Mouse (Mus musculus): ENCODE measurements around the gene Inha. TPM values are rescaled to one million over a fixed set of nuclear protein-coding genes. Genes with fewer than 3 reads are reported as not detected.

Gene Inha
- total and polyA plus RNA-seq, 2 experiments = 0.53 TPM; not detected in 1

GRCm38 (mm10) chr1:75480036-75480435 is 26.8 kb upstream of the Inha start:
- Histone ChIP-seq H3K79me2 (ENCODE audit: control insufficient read depth, insufficient read depth, low read length) (no peaks in the 10 kb centered on the region), H3K36me3 (ENCODE audit: control insufficient read depth, insufficient read depth, low read length) (no peaks in the 10 kb centered on the region), H3K4me1 (ENCODE audit: control insufficient read depth, insufficient read depth, low read length) (no peaks in the 10 kb centered on the region; the same call in 1 of the 2 replicates), H3K4me3 (ENCODE audit: insufficient read depth, low read depth, low read length) (no peak overlapping the region), H3K27me3 (ENCODE audit: control insufficient read depth, insufficient read depth, low read length) (peaks cover 13% of the 10 kb centered on the region), H3K27ac (replicated peaks; ENCODE audit: insufficient read depth, low read depth, low read length) (no peak overlapping the region), H3K9ac (ENCODE audit: low read depth, low read length) (no peak overlapping the region)
- 31% methylated on average over 13 of the region's 13 CpGs for WGBS
- TF ChIP-seq CTCF (IDR thresholded peaks at IDR 0.05; ENCODE audit: low read depth, low read length) (no peak), POLR2A (IDR thresholded peaks at IDR 0.05; ENCODE audit: extremely low read depth, insufficient read depth, low read length) (no peak)
- DNase-seq (ENCODE audit: extremely low read depth, low read depth, low spot score) = no peak

GRCm38 (mm10) chr1:75480735-75481134 is 26.1 kb upstream of the Inha start:
- no peak overlapping the region for H3K9ac ChIP-seq (ENCODE audit: low read depth, low read length)
- no peak overlapping the region for H3K4me3 ChIP-seq (ENCODE audit: insufficient read depth, low read depth, low read length)
- H3K27me3 ChIP-seq (ENCODE audit: control insufficient read depth, insufficient read depth, low read length) = peaks cover 8% of the 10 kb centered on the region
- no peaks in the 10 kb centered on the region for H3K36me3 ChIP-seq (ENCODE audit: control insufficient read depth, insufficient read depth, low read length)
- 78% methylated on average over 7 of the region's 7 CpGs for WGBS
- H3K27ac ChIP-seq (replicated peaks; ENCODE audit: insufficient read depth, low read depth, low read length) = no peak overlapping the region
- H3K4me1 ChIP-seq (ENCODE audit: control insufficient read depth, insufficient read depth, low read length) = no peaks in the 10 kb centered on the region; the same call in 1 of the 2 replicates
- DNase-seq (ENCODE audit: extremely low read depth, low read depth, low spot score) = no peak
- no peaks in the 10 kb centered on the region for H3K79me2 ChIP-seq (ENCODE audit: control insufficient read depth, insufficient read depth, low read length)
- no peak for TF ChIP-seq POLR2A (IDR thresholded peaks at IDR 0.05; ENCODE audit: extremely low read depth, insufficient read depth, low read length)
- TF ChIP-seq CTCF (IDR thresholded peaks at IDR 0.05; ENCODE audit: low read depth, low read length) = no peak

GRCm38 (mm10) chr1:75486561-75486960 is 20.3 kb upstream of the Inha start:
- DNase-seq (ENCODE audit: extremely low read depth, low read depth, low spot score) = no peak
- WGBS = 28% methylated on average over 24 of the region's 24 CpGs
- H3K9ac ChIP-seq (ENCODE audit: low read depth, low read length) = no peak overlapping the region
- no peak overlapping the region for H3K27ac ChIP-seq (replicated peaks; ENCODE audit: insufficient read depth, low read depth, low read length)
- H3K4me3 ChIP-seq (ENCODE audit: insufficient read depth, low read depth, low read length) = no peak overlapping the region
- H3K36me3 ChIP-seq (ENCODE audit: control insufficient read depth, insufficient read depth, low read length) = no peaks in the 10 kb centered on the region
- H3K79me2 ChIP-seq (ENCODE audit: control insufficient read depth, insufficient read depth, low read length) = no peaks in the 10 kb centered on the region
- TF ChIP-seq POLR2A (IDR thresholded peaks at IDR 0.05; ENCODE audit: extremely low read depth, insufficient read depth, low read length) (no peak), CTCF (IDR thresholded peaks at IDR 0.05; ENCODE audit: low read depth, low read length) (no peak)
- H3K4me1 ChIP-seq (ENCODE audit: control insufficient read depth, insufficient read depth, low read length) = no peaks in the 10 kb centered on the region
- H3K27me3 ChIP-seq (ENCODE audit: control insufficient read depth, insufficient read depth, low read length) = peaks cover 11% of the 10 kb centered on the region

GRCm38 (mm10) chr1:75487040-75487404 is 19.9 kb upstream of the Inha start:
- H3K27ac ChIP-seq (replicated peaks; ENCODE audit: insufficient read depth, low read depth, low read length) = no peak overlapping the region

DNA sequence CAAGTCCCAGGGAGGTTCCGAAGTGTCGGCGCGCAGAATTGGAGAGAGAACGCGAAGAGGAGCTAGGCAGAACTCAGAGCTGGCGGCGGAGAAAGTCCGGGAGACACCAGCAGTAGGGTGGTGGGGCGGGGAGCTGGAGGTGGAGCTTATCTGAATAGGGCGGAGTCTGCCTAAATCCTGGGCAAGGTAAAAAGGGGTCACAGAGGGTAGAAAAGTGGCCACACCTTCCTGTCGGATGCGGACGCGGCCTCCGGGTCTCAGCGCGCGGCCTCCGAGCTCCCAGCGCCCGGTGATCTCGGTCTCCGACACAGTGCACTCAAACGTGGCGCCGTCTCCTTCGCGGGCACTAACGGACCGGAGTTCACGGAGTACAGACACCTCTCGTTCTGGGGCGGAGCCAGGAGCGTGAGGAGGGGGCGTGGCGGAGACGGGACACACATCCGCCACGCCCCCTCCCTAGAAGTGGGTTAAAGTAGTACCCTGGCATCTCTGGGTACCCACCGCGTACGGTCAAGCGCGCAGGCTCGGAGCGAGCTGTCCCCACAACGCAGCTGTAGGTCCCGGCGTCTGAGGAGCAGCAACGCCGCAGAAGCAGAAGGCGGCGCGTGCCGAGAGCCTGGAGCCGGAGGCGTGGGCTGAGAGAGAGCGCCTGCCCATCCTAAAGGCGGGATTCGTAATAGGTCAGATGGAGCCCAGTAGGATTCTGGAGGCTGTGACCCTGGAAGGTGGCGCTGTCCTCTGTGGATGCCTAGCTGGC is 19.3 kb upstream of the Inha start:
- H3K36me3 ChIP-seq (ENCODE audit: control insufficient read depth, insufficient read depth, low read length) = no peaks in the 10 kb centered on the region
- H3K27me3 ChIP-seq (ENCODE audit: control insufficient read depth, insufficient read depth, low read length) = peaks cover 7% of the 10 kb centered on the region
- peak overlapping the region; percentile 47 for H3K4me3 ChIP-seq (ENCODE audit: insufficient read depth, low read depth, low read length)
- TF ChIP-seq CTCF (IDR thresholded peaks at IDR 0.05; ENCODE audit: low read depth, low read length) = no peak
- no peak overlapping the region for H3K27ac ChIP-seq (replicated peaks; ENCODE audit: insufficient read depth, low read depth, low read length)
- no peaks in the 10 kb centered on the region for H3K4me1 ChIP-seq (ENCODE audit: control insufficient read depth, insufficient read depth, low read length)
- 18% methylated on average over 62 of the region's 62 CpGs for WGBS
- 0 out of 2 replicates have a peak overlapping the region, but pooled peaks have one; percentile 13 for H3K9ac ChIP-seq (ENCODE audit: low read depth, low read length)
- DNase-seq (ENCODE audit: extremely low read depth, low read depth, low spot score) = peak; percentile 18
- H3K79me2 ChIP-seq (ENCODE audit: control insufficient read depth, insufficient read depth, low read length) = no peaks in the 10 kb centered on the region

More at GRCm38 (mm10) chr1:75487040-75487404, 19.9 kb upstream of the Inha start:
- no peak for TF ChIP-seq CTCF (IDR thresholded peaks at IDR 0.05; ENCODE audit: low read depth, low read length)
- TF ChIP-seq POLR2A (IDR thresholded peaks at IDR 0.05; ENCODE audit: extremely low read depth, insufficient read depth, low read length) = no peak
- Histone ChIP-seq H3K27me3 (ENCODE audit: control insufficient read depth, insufficient read depth, low read length) (peaks cover 11% of the 10 kb centered on the region), H3K79me2 (ENCODE audit: control insufficient read depth, insufficient read depth, low read length) (no peaks in the 10 kb centered on the region), H3K4me1 (ENCODE audit: control insufficient read depth, insufficient read depth, low read length) (no peaks in the 10 kb centered on the region), H3K4me3 (ENCODE audit: insufficient read depth, low read depth, low read length) (peak overlapping the region; percentile 47; the same call in 1 of the 2 replicates), H3K9ac (ENCODE audit: low read depth, low read length) (no peak overlapping the region), H3K36me3 (ENCODE audit: control insufficient read depth, insufficient read depth, low read length) (no peaks in the 10 kb centered on the region)
- 7% methylated on average over 13 of the region's 13 CpGs for WGBS
- no peak for DNase-seq (ENCODE audit: extremely low read depth, low read depth, low spot score)

Data from liver, adult 2 months (tissue).